Mouse (Mus musculus): ENCODE measurements at regions not wholly inside any gene's neighbourhood (a gene's known extent, or its start where the extent isn't known, plus 50 kb on each side); places are given as distances from the start of the nearest gene placed in this dataset.

DNA sequence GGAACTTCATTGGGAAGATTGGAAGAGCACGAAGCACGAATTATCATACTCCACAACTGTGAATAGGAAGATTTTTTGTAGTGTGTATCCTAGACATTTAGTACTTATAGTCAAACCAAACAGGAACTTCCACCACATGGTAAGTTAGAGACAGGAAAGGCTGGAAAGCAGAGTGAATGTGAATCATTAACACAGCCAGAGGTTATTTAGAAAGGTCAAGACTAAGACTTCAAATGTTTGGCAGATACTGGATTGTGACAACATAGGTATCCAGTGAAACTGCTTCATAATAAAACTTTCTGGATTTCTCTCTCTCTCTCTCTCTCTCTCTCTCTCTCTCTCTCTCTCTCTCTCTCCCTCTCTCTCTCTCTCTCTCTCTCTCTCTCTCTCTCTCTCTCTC is 246.4 kb upstream of the Tet2 start:
- TF ChIP-seq POLR2A (IDR thresholded peaks at IDR 0.05; ENCODE audit: borderline replicate concordance, insufficient read depth, low read length), result no peak
- TF ChIP-seq CTCF (IDR thresholded peaks at IDR 0.05; ENCODE audit: borderline replicate concordance, insufficient read depth, low read depth, low read length), result no peak
